Mouse (Mus musculus) cerebellum, adult 9-11 months (tissue): ENCODE measurements at regions not wholly inside any gene's neighbourhood (a gene's known extent, or its start where the extent isn't known, plus 50 kb on each side); places are given as distances from the start of the nearest gene placed in this dataset.

Source experiments
- DNase-seq: peaks from one replicate; pipeline ENCODE4 v3.0.0; 2022

DNA sequence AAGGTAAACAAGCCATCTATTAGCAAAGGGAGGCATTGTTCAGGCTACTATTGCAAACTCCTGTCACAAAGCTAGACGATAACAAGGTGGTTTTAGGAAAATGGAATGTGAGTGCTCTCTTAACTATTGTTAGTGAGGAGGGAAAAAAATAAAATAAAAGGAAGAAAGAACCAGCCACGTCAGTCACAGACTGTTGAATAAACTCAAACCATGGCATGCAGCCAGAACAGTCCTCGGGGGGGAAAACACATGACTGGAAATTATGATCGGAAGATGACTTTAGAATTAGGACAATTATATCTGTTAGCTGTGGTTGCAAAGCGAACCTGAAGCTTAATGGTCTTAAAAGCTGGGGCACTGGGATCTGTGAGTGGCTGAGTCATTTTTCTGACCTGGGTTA is 524.1 kb downstream of the Tbc1d22a start:
- DNase-seq: no peak

DNA sequence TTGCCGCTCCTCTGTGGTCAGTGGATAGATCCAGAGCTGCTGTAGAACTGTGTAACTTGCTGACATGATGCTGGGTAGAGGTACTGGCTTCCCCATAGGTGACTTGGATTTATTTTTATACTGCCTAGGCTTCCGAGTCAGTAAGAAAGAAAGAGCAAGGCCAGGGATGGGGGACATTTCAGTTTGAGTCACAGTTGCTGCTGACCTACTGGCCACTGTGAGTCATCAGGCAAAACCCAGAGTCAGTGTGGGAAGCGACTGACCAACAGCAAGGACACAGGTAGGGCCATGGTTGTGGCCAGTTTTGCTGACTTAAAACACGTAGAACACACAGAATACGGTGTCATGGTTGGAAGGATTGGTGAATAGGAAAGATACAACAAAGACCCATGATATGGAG is 524.5 kb downstream of the Tbc1d22a start:
- no peak for DNase-seq

DNA sequence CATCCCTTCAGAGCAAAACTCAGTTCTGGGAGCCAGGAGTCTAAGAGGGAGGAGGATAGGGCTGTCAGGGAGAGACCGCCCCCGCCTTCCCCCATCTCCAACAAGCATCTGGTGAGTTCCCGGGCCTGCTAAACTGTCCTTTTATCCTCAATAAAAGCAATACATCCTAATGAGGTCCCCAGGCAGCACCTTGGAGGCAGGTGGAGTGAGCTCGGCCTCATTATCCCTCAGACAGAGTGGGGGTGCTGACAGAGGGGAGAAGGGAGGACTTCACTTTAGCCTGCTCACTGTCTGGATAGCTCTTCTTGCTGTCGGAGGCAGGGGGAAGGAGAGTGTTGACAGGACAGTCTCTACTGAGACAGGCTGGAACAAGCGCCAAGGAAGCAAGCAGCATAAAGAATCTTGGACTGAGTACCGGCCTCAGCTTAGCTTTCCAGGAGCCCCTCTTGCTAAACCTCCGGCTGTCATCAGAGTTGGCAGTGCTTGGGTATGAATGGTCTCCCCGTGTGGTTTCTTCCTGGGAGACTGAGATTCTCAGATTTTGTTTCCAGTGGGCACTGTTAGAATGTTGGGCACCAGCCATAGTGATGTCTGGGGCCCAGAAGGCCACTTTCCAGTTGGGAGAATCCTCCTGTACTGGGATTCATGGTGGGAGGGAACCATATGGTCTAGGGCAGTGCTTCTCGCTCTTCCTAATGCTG is 537.3 kb downstream of the Tbc1d22a start:
- peak; percentile 72 for DNase-seq

DNA sequence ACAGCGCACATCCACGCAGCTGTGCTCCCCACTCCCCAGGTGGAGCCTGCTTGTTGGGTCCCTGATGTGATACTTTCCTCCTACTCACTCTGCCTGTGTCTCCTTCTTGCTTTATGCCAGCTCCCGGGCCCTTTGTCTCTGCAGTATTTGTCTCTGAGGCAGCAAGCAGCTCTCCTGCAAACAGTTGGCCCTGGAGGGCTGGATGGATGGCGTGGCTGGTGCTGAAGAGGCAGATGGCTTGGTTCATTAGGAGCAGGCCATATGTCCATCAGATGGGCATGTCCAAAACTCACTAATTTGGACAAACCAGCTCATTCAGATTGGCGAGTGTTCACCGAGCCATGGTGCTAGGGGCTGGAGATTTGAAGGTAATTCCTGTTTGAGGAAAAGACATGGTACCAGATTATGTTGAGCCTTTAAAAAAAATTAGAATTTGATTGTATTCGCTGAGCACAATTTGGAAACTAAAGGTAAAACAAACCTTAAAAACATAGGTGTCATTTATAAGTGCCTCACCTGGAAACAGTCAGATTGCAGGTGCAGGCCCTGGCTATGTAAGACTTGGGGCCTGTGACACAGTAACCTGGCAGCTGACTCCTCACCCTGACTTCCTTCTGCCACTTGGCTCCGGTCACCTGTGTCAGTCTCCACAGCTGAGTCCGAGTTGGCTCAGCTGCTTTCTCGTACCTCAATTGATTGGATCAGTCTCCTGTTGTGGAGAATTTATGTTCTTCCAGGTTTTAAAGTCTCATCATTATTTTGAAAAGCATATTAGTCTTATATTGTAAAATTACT is 549.5 kb downstream of the Tbc1d22a start:
- DNase-seq: peak; percentile 95

DNA sequence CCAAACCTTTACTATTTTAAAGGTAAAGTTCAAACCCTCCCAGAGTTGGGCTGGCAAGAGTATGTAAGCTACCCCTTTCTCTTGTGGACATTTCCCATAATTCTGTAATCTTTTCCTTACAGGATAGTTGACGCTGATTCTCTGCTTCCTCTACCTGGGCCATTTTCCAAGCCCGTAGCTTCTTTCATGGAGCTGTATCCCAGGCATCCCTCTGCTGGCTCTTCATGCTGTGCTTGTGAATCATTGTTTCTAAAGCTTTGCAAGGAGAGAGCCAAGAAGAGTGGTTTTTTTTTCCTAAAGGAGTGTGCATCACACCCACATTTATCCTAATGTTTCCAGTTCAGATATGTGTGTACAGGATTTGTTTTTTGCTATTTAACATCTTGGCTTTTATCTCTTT is 553.4 kb downstream of the Tbc1d22a start:
- no peak for DNase-seq

DNA sequence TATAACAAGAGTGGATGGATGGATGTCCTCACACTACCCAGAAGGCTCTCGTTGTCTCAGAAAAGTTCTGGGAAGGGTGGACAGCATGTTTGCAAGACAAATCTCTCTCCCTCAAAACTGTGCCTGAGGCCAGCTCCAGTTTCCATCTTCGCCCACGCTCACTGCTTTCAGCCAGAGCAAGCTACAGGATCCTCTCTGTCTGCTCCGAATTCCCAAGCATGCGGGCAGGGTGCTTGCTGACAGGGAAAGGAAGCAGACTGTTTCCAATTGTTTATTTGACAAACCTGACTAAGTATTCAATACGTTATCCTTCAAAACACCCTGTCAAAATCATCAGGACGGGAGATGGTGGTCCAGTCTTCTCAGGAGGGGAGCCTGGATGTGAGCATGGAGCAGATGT is 558.8 kb downstream of the Tbc1d22a start:
- DNase-seq: no peak

DNA sequence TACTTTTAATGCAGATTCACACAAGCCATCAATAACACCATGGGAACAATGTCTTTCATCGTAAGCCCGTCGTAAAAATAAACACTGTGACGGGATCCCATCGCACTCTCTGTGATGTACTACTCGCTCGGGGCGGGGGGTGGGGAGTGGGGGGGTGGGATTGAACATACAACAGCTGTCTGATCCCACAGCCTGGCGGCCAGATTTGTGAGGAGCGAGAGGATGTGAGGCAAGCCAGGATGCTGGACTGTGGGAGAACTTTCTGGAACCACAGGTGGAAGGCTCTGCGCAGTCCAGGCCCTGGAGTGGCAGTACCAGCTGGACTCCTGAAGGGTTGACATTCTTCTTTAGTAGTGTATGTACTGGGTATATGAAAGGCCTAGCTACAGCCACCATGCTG is 563.7 kb downstream of the Tbc1d22a start:
- DNase-seq: no peak

DNA sequence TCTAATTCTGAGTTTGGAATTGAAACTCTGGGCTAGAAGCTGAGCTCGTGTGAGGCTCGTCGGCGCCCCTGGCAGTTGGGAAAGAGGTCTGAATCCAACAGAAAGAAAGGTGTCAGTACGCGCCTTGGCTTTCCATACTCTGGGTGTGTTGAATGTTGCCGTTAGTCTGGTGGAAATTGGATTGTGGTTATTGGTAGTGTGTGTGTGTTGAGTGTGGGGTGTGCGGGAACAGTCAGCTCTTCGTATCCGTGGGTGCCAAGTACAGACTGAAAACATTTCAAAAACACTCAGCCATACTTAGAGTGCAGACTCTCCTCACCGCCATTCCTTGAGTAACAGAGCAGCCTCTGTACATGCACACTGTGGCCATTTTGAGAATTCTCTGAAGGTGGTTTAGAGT is 566.9 kb downstream of the Tbc1d22a start:
- DNase-seq: no peak

DNA sequence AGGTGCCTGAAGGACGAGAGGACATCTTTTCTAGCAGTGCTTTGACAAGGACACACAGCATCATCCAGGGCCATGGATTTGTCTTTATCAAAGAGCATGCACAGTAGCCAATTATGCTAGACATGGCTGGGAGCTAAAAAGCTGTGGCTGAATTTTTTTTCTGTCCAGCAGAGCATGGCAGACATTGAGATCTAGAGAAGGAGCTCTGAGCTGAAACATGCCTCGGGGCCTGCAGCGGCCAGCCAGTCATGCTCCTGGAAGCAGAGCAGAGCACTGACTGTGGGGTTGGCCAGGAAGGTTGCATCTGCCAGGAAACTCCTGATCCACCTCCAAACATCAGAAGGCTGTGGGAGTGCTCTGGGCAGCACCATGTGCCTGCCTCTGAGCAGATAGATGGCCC is 580.5 kb downstream of the Tbc1d22a start:
- no peak for DNase-seq

DNA sequence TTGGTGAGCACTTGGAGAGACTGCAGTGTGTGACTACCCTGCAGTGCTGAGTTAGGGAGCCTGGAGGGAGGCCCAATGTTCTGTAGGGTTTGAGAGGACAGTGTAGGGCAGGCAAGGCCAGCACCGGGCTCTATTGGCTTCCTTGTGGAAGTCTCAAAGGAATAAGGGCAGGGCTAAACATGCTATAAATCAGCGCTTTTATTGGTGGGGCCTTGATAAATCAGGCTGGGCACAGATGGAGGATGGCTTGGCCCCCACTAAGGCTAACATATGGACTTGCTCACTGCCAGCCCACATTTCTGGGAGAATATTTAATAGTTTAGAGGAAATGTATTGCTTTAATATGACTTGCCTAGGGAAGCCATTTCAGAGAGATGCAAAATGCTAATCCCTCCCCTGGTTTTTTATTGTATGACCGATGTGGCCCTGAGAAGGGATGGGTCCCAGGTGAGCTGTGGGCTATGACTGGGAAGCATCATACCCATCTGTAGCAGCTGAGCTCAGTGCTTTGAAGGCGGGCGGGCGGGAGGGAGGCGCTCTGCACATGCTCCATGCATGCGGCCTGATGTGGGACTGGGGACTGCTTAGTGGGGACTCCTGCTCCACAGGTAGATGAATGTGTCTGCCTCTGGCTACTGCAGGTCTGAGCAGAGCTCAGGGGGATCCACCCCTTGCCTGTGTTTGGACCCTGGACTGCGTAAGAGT is 584.4 kb downstream of the Tbc1d22a start:
- peak; percentile 56 for DNase-seq

DNA sequence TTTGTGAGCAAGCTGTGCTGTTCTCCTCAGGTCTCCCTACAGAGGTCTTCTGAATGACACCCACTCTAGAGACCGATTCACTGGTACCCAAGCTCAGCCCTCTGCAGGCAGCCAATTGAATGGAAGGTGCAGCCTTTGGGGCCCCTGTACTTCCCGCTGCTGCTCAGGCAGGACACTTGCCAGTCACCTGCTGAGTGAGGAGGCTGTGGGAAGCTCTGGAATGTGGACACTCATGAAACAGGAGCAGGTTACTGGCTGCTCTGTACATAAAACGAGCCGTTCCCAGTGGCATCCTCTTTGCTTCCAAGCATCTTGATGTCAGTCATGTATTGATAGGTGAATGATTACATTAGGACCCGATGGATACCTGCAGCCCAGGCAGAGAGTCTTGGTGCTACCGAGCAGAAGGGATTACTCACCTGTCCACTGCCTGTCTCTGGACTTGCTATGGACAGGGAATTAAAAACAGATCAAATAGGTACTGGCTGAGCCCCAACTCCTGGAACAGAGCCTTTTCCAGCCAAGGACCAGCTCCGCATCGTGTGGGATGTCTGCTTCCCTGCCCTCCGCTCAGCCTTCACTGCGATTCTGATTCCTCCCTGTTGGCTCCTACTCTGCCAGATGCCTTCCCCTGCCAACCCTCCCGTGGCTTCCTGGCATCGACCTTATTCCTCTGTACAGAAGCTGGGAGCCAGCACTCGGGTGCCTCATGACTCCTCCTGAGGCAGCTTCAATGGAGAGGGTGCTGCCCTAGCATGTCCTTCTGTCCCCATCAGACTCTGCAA is 593.2 kb downstream of the Tbc1d22a start:
- peak; percentile 69 for DNase-seq

DNA sequence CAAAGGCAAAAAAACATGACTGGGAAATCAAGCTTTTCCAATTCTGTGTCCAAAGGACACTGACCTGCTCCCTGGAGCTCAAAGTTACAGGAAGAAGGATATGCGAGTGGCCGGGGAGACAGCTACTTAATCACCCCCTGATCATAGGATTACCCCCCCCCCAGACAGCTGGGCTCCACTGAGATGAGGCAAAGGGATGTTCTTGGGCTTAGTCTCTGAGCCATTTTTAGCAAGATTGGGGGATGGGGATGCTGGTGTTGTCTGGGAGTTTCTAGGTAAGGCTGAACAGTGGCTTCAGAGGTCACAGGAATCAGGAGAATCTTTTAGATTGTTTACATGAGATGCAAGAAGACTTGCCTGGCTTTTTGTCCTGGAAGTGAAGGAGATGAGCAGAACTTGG is 597.6 kb downstream of the Tbc1d22a start:
- DNase-seq: no peak

DNA sequence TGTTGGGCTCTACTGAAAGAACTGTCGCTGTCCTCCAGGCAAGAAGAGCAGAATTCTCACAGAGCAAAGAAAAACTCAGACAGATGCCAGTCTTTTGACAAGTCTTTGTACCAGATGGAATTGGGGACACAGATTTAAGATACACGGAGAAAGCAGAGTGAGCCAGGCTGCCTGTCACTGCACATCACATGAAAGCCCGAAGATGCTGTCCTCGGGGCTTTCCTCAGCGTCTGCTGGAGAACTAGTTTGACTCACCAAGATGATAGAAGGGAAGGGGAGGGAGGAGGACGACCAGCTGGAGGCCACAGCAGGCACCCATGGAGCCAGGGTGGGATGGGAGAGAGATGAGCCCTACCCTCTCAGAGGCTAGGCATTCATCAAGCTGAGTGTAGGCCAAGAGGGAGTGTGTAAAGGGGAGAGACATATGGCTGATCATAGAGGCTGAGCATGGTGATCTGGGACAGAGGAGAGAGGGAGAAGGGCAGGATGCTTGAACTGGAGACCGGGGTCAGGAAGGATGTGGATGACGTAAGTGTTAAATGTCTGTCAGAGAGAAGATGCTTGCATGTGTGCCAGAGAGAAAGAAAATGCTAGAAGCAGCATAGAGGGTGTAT is 600.7 kb downstream of the Tbc1d22a start:
- DNase-seq: no peak

DNA sequence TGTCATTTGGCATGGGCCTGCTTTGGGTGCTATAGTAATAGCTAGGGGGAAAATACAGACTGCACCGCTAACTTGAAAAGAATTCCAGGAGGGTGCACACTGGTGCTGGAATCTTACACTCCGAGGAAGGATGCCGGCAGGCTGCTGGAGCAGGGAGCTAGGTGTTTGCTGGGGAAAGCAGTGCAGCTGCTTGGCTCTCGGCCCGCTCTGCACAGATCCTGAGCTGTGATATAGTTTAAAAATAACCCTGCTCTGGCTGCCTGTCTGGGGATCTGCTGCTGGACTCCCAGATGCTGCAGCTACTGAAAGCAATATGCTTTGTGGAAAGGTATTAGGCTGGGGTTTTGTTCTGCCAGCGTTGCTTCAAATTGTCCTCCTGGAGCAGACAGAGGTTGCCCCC is 621.7 kb downstream of the Tbc1d22a start:
- no peak for DNase-seq

DNA sequence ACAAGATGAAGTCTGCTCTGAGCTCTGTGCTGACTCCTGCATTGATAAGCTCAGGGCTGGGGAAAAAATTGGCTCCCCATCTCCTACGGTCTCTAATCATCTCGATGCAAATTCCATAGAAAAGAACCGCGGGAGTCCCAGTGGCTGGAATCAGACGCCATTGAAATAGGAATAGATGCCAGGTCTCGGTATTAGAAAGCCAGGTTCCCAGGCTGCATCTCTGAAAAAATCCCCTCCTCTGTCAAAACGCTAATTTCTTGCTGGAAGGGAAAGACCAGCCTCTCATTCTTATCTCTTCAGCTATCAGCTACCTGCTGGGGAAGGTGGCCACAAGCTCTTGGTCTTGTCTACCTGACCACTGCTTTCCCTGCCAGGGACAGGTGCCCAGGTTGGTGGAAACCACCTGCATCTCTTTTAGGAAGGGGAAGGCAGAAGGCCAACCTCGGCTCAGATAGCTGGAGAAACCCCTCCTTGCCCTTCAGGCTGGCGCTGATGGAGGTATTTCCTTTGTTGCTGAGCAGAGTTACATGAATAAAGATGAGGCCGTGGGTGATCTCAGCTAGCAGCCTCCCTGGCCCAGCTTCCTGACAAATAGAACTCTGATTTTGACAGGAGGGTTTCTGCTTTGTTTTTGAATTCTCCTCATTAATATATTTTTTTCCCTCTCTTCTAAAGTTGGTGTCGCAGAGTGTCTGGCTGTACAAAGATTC is 638.1 kb downstream of the Tbc1d22a start:
- no peak for DNase-seq

DNA sequence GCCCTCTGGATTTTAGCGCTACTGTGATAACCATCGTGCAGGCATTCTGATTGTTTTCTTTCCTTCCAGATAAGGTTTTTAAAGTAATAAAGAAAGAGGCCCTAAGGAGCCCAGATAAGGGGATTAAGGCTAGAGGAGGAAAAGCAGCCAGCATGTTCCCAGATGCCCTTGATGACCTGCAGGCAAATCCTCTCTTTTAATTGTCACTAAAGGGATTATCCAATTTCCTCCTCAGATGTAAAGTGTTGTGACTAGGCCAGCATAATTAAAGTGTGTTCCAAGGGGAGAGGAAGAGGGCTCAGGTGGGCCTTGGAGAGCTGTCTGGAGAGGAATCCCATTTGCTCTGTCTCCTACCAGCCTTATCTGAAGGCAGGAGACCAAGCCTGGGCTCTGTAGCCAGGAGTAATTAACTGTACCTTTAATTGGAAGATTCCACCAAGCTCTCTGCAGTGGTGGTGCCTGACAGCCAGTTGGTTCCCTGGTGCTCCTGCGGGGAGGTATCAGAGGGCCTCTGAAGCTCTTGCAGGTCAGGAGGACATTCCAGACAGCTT is 644.2 kb downstream of the Tbc1d22a start:
- DNase-seq: no peak

DNA sequence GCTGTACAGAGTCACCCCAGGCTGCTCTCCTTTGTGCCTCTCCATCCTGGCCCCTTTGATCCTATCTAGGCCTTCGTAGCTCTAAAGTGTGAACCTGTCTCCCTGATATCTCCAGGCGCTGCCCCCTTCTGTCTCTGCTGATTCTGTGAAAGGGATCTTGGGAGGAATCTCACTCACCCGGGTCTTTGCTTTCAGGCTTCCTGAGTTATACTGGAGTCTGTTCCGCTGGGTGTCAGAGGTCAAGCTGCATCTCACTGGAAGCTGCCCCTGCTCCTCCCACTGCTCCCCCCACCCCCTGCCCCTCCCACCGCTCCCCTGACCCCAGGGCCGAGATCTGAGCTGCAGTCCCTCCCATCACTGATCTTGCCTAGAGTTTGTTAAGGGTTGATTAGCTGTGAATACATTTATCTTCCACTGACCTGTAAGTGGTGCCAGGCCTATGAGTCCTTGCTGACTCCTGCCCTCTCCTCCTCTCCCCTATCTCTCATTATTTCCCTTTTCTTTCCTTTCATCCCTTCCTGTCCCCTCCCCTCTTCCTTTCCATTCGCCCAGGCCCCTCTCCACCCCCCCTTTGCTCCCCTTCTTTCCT is 661.6 kb downstream of the Tbc1d22a start:
- no peak for DNase-seq

DNA sequence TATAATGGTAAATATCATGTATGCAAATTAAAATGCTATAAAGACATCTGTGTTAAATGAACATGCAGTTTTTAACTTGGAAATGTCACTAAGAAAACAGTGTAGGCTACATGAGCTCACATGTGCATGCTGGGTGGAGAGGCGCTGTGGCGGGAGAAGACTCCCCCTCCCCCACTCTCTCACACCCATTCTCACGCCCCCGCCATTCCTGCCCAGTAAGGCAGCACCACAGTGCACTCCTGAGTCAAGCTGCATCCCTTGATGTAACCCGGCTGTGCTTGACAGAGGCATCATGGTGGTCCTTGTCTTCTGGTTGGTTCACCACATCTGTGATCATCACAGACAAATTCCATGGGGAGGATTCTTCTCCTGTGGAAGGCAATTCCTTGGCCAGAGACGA is 647.1 kb upstream of the Fam19a5 start:
- DNase-seq: no peak

DNA sequence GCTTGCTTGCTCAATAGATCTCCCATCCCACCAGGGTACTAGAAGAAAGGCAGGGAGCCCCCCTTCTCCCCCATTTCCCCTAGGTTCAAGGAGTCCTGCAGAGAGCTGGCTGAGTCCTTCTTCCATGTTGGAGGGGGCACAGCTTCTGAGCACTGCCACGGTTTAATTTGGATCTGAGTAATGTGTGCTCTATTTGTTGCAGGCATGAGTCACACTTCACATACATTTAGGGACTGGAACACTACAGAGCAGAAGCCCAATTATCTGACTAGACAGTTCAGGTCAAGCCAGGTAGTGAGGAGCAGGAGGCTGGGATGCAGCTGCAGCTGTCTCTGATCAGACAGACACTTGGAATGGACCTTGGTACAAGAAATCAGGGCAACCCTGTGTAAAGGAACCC is 644.1 kb upstream of the Fam19a5 start:
- no peak for DNase-seq

DNA sequence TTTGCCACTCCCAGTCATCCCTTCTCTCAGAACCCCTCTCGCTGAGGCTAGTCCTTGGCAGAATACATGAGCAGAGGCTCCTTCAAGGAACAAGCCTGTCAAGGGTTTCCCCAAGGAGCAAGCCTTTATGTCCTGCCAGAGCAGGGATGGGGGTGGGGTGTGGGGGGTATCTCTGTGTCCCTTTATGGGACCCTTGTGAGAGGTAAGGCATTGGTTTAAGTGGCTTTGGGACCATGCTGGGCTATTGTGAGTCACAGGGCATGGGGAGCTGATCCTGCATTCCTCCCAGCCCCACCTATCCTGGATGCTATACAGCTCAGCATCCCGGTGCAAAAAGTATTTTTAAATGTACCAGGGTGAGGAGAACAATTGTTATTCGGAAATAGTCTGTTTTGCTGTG is 641.1 kb upstream of the Fam19a5 start:
- no peak for DNase-seq

DNA sequence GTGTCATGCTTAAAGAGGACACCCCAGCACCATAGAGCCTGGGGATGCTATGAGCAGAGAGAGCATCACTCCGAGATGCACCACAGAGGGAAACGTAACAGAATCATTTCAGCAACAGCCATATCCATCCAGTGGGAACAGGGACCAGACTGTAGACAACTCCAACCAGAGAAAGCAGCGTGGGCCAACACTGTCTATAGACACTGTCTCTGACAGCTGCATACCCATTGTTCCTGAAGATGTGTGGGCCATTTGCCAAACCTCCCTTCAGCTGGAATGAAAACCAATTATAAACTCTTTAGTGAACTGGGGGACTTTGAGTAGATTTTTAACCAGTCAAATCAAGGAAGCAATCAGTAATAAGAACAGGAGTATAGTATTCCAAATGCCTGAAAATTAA is 630.8 kb upstream of the Fam19a5 start:
- no peak for DNase-seq
